Mouse (Mus musculus): Measurements from ENCODE around the gene Plpp1.

Plpp1 gene

GRCm38 (mm10) chr13:112859574-112860134, 59.1 kb downstream of the Plpp1 start:
- no peak for DNase-seq (ENCODE audit: extremely low read depth, low read depth)

- no peak for DNase-seq (ENCODE audit: extremely low read depth, low read depth)
Measured at GRCm38 (mm10) chr13:112860370-112860769, 59.8 kb downstream of the Plpp1 start.

GRCm38 (mm10) chr13:112860911-112861310, 60.3 kb downstream of the Plpp1 start:
- no peak for DNase-seq (ENCODE audit: extremely low read depth, low read depth)

- no peak for DNase-seq (ENCODE audit: extremely low read depth, low read depth)
Measured at GRCm38 (mm10) chr13:112861825-112862306, 61.3 kb downstream of the Plpp1 start.

- DNase-seq (ENCODE audit: extremely low read depth, low read depth): no peak
Measured at GRCm38 (mm10) chr13:112862342-112862741, 61.8 kb downstream of the Plpp1 start.

GRCm38 (mm10) chr13:112862978-112863677, 62.5 kb downstream of the Plpp1 start:
- no peak for DNase-seq (ENCODE audit: extremely low read depth, low read depth)

- DNase-seq (ENCODE audit: extremely low read depth, low read depth): no peak
Measured at GRCm38 (mm10) chr13:112866782-112867181, 66.2 kb downstream of the Plpp1 start.

- no peak for DNase-seq (ENCODE audit: extremely low read depth, low read depth)
Measured at GRCm38 (mm10) chr13:112867381-112867780, 66.8 kb downstream of the Plpp1 start.

- DNase-seq (ENCODE audit: extremely low read depth, low read depth): no peak
Measured at GRCm38 (mm10) chr13:112870039-112870690, 69.6 kb downstream of the Plpp1 start.

- DNase-seq (ENCODE audit: extremely low read depth, low read depth): no peak
Measured at GRCm38 (mm10) chr13:112871500-112872266, 71.1 kb downstream of the Plpp1 start.

- DNase-seq (ENCODE audit: extremely low read depth, low read depth): no peak
Measured at GRCm38 (mm10) chr13:112887234-112887633, 86.6 kb downstream of the Plpp1 start.

GRCm38 (mm10) chr13:112902176-112902575, 101.6 kb downstream of the Plpp1 start:
- DNase-seq (ENCODE audit: extremely low read depth, low read depth): no peak

- DNase-seq (ENCODE audit: extremely low read depth, low read depth): no peak
Measured at GRCm38 (mm10) chr13:112909663-112910062, 109.1 kb downstream of the Plpp1 start.

- no peak for DNase-seq (ENCODE audit: extremely low read depth, low read depth)
Measured at GRCm38 (mm10) chr13:112910434-112910833, 109.8 kb downstream of the Plpp1 start.
